Mouse (Mus musculus): Measurements from ENCODE around the gene Tk2.

- TF ChIP-seq CTCF (IDR thresholded peaks at IDR 0.05; ENCODE audit: low read depth, low read length) (no peak), GATA1 (IDR thresholded peaks at IDR 0.05; ENCODE audit: borderline replicate concordance, low read length) (no peak), POLR2AphosphoS5 (IDR thresholded peaks at IDR 0.05; ENCODE audit: insufficient replicate concordance, low read depth, low read length) (no peak)
Measured at GRCm38 (mm10) chr8:104230377-104230776, 18.0 kb downstream of the Tk2 start.
